Mouse (Mus musculus) left cerebral cortex, adult 18-20 months (tissue): ENCODE measurements around the gene Aqr. TPM values are rescaled to one million over a fixed set of nuclear protein-coding genes. Genes with fewer than 3 reads are reported as not detected.
"Not testable (repeated sequence)": the region's sequence is repeated elsewhere in the genome, so short reads cannot be mapped to it uniquely, and the experiment has no call there.

Source experiments
- DNase-seq, 2 experiments: peaks; one replicate each; pipeline ENCODE4 v3.0.0; 2021 to 2022; ENCODE audit warnings: low spot score in 2 of 2, mixed read lengths in 1 of 2
- long read RNA-seq, 2 experiments: library from polyadenylated mRNA; stranded (forward); transcript quantifications; one replicate each; pipeline ENCODE4 v2.0.0; 2021
- total RNA-seq, 2 experiments: library from RNA; stranded (reverse); gene quantifications; 2 replicates each; pipeline ENCODE4 v1.2.3; 2021

Gene Aqr
- 10 to 100 TPM; 31.7 to 33.5 TPM for total RNA-seq
- long read RNA-seq, experiment 1, full-length matches to known transcripts: 21 of 25 reads
- long read RNA-seq, experiment 1, partial matches to known transcripts: 4 of 25 reads
- long read RNA-seq, experiment 1, other reads (novel, unspliced or antisense): 0 of 25 reads
- long read RNA-seq, experiment 2, full-length matches to known transcripts: 5 of 6 reads
- long read RNA-seq, experiment 2, partial matches to known transcripts: 1 of 6 reads
- long read RNA-seq, experiment 2, other reads (novel, unspliced or antisense): 0 of 6 reads

GRCm38 (mm10) chr2:114186924-114187323 lies at the start of gene Aqr:
Gene Aqr, minus strand, starts transcription at chr2:114187024.
- DNase-seq: not testable (repeated sequence)

- no peak for DNase-seq
These were observed 49.7 kb upstream of the Aqr start for GRCm38 (mm10) chr2:114236566-114236965.

- no peak for DNase-seq
These were observed 48.8 kb upstream of the Aqr start for GRCm38 (mm10) chr2:114235584-114235983.

GRCm38 (mm10) chr2:114231248-114231647 lies 44.4 kb upstream of the Aqr start:
- no peak for DNase-seq

- no peak for DNase-seq
These were observed 41.8 kb upstream of the Aqr start for GRCm38 (mm10) chr2:114228672-114229071.

- no peak for DNase-seq
These were observed 18.2 kb upstream of the Aqr start for GRCm38 (mm10) chr2:114205036-114205435.

- DNase-seq: no peak
These were observed 14.8 kb upstream of the Aqr start for GRCm38 (mm10) chr2:114201574-114201973.

GRCm38 (mm10) chr2:114200932-114201559 lies 14.2 kb upstream of the Aqr start, which contains the start of gene Zfp770:
Gene Zfp770, minus strand, starts transcription at chr2:114201469.
- peak; percentile 77 to 82 for DNase-seq

GRCm38 (mm10) chr2:114196421-114196820 lies 9.6 kb upstream of the Aqr start:
- no peak for DNase-seq

- DNase-seq: no peak
These were observed 8.8 kb downstream of the Aqr start for GRCm38 (mm10) chr2:114177802-114178733.

GRCm38 (mm10) chr2:114174651-114175484 lies 12.0 kb downstream of the Aqr start:
- DNase-seq: peak; percentile 80 to 82

GRCm38 (mm10) chr2:114173248-114173647 lies 13.6 kb downstream of the Aqr start:
- DNase-seq: no peak

GRCm38 (mm10) chr2:114167837-114168236 lies 19.0 kb downstream of the Aqr start:
- DNase-seq: no peak

GRCm38 (mm10) chr2:114161978-114162377 lies 24.8 kb downstream of the Aqr start:
- no peak for DNase-seq

GRCm38 (mm10) chr2:114157345-114157744 lies 29.5 kb downstream of the Aqr start:
- DNase-seq: no peak

- no peak for DNase-seq
These were observed 30.2 kb downstream of the Aqr start for GRCm38 (mm10) chr2:114156639-114157038.

- no peak for DNase-seq
These were observed 33.6 kb downstream of the Aqr start for GRCm38 (mm10) chr2:114153247-114153646.

GRCm38 (mm10) chr2:114146864-114147458 lies 39.9 kb downstream of the Aqr start:
- no peak for DNase-seq

GRCm38 (mm10) chr2:114145315-114145801 lies 41.5 kb downstream of the Aqr start:
- DNase-seq: peak; percentile 34 to 54

- DNase-seq: no peak
These were observed 41.9 kb downstream of the Aqr start for GRCm38 (mm10) chr2:114144915-114145314.
